Mouse (Mus musculus) layer of hippocampus, adult 11-12 months (tissue): ENCODE measurements around the gene Ptprg.

Experiments
- DNase-seq: peaks from one replicate; pipeline ENCODE4 v3.0.0; 2022; ENCODE audit warnings: low spot score

The Ptprg gene

GRCm38 (mm10) chr14:11824915-11825314 is 271.6 kb downstream of the Ptprg start:
- no peak for DNase-seq

GRCm38 (mm10) chr14:11825551-11825950 is 272.2 kb downstream of the Ptprg start:
- no peak for DNase-seq

DNA sequence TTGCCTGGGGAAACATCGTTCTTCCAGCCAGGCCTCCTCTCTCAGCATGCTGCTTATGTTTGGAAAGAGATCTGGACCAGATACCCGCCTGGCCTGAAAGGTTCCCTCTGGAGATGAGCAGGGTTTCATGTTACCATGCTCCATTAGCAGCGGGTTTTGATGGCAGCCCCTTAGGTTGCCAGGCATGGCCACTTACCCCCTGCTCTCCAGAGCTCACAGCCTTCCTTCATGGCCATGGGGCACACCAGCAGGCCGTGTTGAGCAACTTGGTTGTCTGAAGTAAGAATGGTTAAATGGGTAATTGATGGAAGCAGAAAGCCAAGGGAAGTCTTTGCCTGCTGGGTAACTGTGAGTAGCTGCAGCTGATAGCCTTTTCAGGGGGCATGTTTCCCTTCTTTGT is 274.8 kb downstream of the Ptprg start:
- DNase-seq = no peak

DNA sequence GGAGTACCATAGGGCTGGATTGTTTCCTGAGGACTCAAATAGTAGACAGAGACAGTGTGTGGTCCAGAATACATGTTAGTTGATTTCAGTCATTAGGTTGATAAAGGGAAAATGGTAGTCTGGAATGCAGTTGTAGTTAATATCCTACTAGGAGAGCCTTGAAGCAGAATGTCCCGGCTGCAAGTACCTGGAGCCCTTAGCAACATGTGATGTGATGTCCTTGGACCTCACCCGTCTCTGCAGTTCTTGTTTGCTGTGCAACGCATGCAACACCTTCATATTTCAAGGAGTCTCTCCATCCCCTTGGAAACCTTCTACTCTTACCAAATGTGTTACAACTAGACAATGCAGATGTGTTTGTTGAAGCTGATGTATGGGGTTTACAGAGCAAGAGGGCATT is 280.3 kb downstream of the Ptprg start:
- DNase-seq = no peak

DNA sequence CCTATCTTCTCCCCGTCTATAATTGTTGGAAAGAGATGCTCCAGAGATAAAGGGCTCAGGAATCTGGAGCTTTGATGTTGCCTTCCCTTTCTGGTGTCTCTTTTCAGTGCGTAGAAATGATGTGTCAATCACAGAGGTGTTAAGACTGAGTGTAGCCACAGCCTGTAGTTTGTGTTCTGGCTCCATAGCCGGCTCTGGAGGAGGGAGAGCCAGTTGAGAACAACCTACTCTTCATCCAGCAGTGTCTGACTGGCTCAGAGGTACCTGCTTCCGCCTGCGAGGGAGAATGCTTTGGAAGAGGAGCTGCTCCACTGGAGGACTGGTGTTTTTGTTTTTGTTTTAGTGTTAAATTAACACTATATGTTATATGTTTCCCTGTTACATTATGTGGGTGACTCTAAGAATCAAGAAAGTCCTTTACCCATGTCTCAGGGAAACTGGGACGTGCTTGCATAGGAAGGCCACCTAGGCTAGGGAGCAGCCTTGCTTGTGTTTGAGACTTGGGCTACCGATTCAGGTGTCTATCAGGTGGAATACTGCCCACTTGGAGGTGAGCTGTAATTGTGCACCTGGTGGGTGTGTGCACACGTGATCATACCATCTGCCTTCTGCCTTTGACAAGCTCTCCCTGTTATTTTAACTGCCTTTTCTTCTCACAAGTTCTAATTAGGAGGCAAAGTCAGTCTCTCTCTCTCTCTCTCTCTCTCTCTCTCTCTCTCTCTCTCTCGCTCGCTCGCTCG is 282.5 kb downstream of the Ptprg start:
- no peak for DNase-seq

- DNase-seq = no peak
Measured at GRCm38 (mm10) chr14:11837714-11838113, 284.4 kb downstream of the Ptprg start.

- no peak for DNase-seq
Measured at GRCm38 (mm10) chr14:11841621-11842020, 288.3 kb downstream of the Ptprg start.

DNA sequence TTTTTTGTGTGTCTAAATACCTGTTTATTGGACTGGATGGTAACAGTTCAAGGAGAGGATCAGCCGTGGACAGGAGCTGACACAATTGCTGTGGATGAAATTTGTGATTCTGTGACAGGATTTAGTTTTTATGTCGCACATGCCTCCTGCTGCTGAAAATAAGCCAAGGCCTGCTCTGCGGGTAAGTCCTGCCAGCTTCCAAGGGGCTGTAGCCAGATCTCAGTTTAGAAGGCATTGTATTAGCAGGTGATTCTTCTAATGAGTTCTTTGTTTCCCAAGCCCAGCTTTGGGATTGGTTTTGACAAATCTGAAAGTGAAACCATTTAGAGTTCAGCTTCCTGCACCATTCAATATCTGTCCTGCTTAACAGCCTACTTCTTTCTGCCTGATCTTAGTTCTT is 299.6 kb downstream of the Ptprg start:
- no peak for DNase-seq

DNA sequence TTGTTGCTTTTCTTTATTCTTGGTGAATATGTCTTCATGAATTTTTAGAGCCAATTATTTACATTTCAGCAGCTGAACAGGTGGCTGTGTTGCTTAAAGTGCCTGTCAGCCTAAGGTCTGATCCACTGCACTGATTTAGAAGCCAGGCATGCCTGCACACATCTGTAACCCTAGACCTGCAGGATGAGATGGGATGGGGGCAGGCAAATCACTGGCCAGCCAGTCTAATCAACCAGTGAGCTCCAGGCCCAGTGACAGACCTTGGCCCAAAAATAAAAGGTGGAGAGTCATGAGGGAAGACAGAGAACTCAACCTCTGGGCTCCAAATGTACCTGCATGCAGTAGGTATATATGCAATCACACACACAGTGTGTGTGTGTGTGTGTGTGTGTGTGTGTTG is 302.2 kb downstream of the Ptprg start:
- no peak for DNase-seq

DNA sequence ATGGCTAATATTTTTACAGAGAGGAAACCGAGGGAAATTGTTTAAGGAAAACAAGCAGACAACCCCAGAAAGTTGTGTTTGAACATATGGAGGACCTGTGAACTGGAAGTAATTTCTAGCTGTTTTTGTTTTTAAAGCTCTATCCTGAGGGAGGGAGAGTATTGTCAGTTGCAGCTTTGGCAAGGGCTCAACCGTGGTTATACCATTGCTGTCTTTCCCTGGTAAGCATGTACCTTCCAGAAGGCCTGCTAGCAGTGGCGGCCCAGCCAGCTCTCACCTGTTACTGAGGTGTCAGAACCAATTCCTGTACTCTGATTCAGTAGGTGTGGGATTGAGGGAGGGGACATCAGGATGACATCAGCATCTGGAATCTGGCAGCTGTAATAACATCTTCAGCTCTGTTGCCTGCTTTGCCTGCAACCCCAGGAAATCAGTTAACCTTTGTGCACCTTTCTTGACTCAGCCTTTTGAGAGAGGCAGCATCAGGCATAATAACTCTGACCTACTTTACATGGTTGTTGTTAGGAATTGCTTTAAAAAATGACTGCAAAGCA is 304.7 kb downstream of the Ptprg start:
- no peak for DNase-seq

GRCm38 (mm10) chr14:11863286-11863685 is 310.0 kb downstream of the Ptprg start:
- no peak for DNase-seq

- no peak for DNase-seq
Measured at GRCm38 (mm10) chr14:11864840-11865239, 311.5 kb downstream of the Ptprg start.

GRCm38 (mm10) chr14:11865332-11865731 is 312.0 kb downstream of the Ptprg start:
- no peak for DNase-seq

- DNase-seq = no peak
Measured at GRCm38 (mm10) chr14:11865872-11866271, 312.5 kb downstream of the Ptprg start.

GRCm38 (mm10) chr14:11866416-11866815 is 313.1 kb downstream of the Ptprg start:
- DNase-seq = no peak

GRCm38 (mm10) chr14:11868636-11869035 is 315.3 kb downstream of the Ptprg start:
- DNase-seq = no peak

GRCm38 (mm10) chr14:11871752-11872344 is 318.5 kb downstream of the Ptprg start:
- no peak for DNase-seq

DNA sequence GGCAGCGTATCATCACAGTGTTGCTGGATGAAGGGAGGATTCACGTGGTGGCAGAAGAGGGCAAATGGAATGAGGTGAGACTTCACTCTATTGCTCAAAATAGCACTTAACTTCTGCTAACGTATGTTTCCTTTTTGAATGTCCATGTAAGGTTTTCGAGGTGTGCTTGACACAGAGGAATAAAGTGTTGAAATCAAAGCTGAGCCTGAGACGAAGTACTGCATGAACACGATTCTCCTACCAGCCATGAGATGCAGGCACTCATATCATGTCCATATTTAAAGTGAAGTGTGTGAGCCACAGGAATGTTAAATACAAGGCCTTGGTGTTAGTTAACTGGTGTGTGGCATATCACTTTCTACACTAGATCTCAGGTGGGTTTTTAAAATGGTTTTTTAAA is 320.9 kb downstream of the Ptprg start:
- no peak for DNase-seq

DNA sequence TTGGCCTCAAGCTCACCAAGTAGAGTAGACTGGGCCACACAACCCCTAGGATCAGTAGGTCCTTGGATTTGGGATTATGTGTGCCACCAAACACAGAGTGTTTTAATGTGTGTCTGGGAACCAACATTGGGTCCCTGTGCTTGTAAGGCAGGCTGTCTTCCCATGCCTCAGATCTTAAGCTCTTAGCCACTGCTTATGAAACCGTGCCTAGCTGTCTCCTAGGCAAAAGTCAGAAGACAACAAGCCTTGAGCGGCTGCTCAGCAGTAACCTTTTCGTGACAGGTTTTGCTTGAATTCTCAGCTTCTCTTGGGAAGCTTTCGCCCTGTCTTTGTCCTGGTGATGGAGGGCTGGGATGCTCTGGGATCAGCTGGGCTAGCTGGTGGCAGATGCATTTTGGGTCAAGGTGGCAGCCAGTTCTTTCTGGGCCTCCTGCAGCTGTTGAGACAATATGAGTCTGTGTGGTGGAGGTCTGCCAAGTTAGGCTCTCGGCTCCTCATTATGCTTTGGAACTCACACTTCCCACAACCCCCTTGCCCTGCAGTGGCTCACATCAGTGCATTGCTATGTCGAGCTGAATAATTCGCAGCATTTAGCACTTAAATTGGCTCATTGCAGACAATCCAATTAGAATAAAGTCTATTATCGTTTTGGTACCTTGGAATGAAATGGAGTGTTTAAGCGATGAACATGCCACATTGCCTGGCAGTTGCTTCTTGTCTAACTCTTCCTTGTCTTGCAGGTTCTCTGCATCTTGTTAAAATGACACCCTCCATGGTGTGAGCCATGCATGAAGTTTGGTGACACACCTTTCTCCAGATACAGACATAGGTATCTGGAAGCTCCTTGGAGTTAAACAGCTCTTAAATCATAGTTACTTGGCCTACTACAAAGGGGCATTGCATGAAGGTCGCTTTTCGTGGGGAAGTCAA is 321.9 kb downstream of the Ptprg start:
- DNase-seq = peak; percentile 38

DNA sequence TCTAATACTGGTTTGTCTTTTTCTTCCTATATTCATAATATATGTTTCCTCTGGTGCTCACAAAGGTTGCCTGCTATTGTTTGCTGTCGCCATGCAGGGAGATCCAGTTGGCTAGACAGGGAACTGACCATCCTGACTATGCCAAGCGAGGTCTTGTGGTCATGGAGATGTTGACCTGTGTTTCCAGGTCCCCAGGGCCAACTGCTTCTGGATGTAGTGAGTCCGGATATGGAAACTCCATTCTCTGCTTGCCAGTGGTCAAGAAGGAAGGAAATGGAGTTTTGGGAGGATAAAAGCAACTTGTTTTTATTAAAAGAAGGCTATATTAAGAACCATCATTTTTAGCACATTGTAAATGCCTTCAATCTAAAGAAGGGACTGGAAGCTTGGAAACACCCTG is 327.8 kb downstream of the Ptprg start:
- no peak for DNase-seq

- peak; percentile 17 for DNase-seq
Measured at GRCm38 (mm10) chr14:11883142-11883921, 330.0 kb downstream of the Ptprg start.

- no peak for DNase-seq
Measured at GRCm38 (mm10) chr14:11883995-11884394, 330.7 kb downstream of the Ptprg start.
